Mouse (Mus musculus) C2C12 (cell line): ENCODE results near the gene Lrp6. TPM values are rescaled to one million over a fixed set of nuclear protein-coding genes. Genes with fewer than 3 reads are reported as not detected.

Source experiments
- H3K27me3 ChIP-seq: one replicate; pipeline ENCODE4 v1.6.1; 2011; ENCODE audit not compliant: control insufficient read depth, insufficient read depth, insufficient read length
- H3K36me3 ChIP-seq: one replicate; pipeline ENCODE4 v1.6.1; 2011; ENCODE audit not compliant: control insufficient read depth, insufficient read depth
- H3K4me3 ChIP-seq: one replicate; pipeline ENCODE4 v1.5.1; 2011; ENCODE audit warnings: mild to moderate bottlenecking, control low read depth; ENCODE audit not compliant: poor library complexity, insufficient read depth, severe bottlenecking
- H3K79me2 ChIP-seq: one replicate; pipeline ENCODE4 v1.6.1; 2011; ENCODE audit not compliant: control insufficient read depth, insufficient read depth
- H3K79me3 ChIP-seq: one replicate; pipeline ENCODE4 v1.6.1; 2011; ENCODE audit warnings: low read depth, control low read depth
- H3ac ChIP-seq: one replicate; pipeline ENCODE3; 2011; ENCODE audit warnings: low read depth; ENCODE audit not compliant: control insufficient read depth, insufficient read length
- CEBPB ChIP-seq: IDR thresholded peaks from one replicate; pipeline ENCODE4 v1.6.1; 2011; ENCODE audit warnings: low read depth, mild to moderate bottlenecking, control low read depth, moderate library complexity
- CTCF ChIP-seq: IDR thresholded peaks from one replicate; pipeline ENCODE4 v1.5.1; 2011; ENCODE audit not compliant: control insufficient read depth, insufficient read depth, insufficient read length
- FOSL1 ChIP-seq: IDR thresholded peaks from one replicate; pipeline ENCODE4 v1.8.0; 2011; ENCODE audit warnings: mild to moderate bottlenecking, low read length; ENCODE audit not compliant: poor library complexity, insufficient read depth, severe bottlenecking
- MAX ChIP-seq: IDR thresholded peaks from one replicate; pipeline ENCODE4 v1.6.1; 2011; ENCODE audit warnings: mild to moderate bottlenecking, control low read depth
- MYOD1 ChIP-seq: IDR thresholded peaks from one replicate; pipeline ENCODE4 v1.6.1; 2011; ENCODE audit warnings: low read depth; ENCODE audit not compliant: control insufficient read depth, insufficient read length
- MYOG ChIP-seq: IDR thresholded peaks from one replicate; pipeline ENCODE4 v1.6.1; 2011; ENCODE audit not compliant: control insufficient read depth, insufficient read length; ENCODE audit errors: extremely low read depth
- USF1 ChIP-seq: IDR thresholded peaks from one replicate; pipeline ENCODE4 v1.6.1; 2011; ENCODE audit warnings: low read depth, mild to moderate bottlenecking, control low read depth, moderate library complexity
- polyA plus RNA-seq: library from polyadenylated mRNA; unstranded; fragments of >200 nt; fragmentation: generic; extraction: Trizol; gene quantifications from one replicate; pipeline ENCODE4 v1.2.1, GENCODE M21; 2012; ENCODE audit warnings: missing spikeins

Gene Lrp6
- polyA plus RNA-seq, 1 experiment = 5.9 TPM

DNA sequence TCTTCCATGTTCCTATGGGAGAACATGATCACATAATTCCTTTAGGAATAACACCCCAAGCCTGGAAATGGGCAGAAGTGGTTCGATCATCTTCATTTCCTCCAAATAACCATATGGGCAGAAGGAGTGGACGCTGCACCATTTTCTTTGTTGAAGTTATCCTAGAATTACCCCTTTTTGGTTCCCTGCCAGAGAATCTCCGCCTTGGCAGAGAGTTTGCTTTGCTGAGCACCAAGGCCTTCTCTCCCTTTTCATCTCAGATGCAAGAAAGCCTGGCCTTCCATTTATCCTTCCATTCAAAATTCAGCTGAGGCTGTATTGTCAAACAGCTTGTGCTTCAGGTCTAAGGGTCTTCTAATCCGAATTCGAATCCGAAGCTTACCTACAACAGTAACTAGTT is 144.8 kb downstream of the Lrp6 start:
- Histone ChIP-seq H3K79me2 (no peaks in the 10 kb centered on the region), H3K27me3 (no peaks in the 10 kb centered on the region), H3K79me3 (no peaks in the 10 kb centered on the region), H3K4me3 (no peak overlapping the region), H3K36me3 (no peaks in the 10 kb centered on the region), H3ac (no peak overlapping the region)
- TF ChIP-seq USF1 = no peak
- TF ChIP-seq MAX = no peak
- TF ChIP-seq CTCF = no peak
- no peak for TF ChIP-seq MYOG
- TF ChIP-seq CEBPB = no peak
- no peak for TF ChIP-seq MYOD1
- TF ChIP-seq FOSL1 = no peak

DNA sequence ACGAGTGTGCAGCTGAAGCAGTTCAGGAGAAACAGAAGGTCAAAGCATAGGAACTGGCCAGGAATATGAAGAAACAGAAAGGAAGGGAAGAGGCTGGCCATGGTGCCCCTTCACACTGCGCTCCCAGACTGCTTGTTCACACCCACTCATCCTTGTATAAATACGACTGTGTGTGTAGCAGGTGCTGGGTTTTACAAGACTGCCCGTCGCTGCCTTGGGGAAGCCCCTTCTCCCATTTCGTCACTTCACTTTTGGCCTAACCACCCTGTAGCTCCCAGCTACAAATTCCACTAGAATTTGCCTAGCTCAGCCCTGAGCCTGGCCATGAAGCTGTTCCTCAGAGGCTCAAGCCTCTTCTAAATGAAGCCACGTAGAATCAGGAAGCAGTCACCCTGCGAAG is 146.4 kb downstream of the Lrp6 start:
- no peaks in the 10 kb centered on the region for H3K36me3 ChIP-seq
- no peaks in the 10 kb centered on the region for H3K79me3 ChIP-seq
- no peaks in the 10 kb centered on the region for H3K27me3 ChIP-seq
- H3K4me3 ChIP-seq = no peak overlapping the region
- no peaks in the 10 kb centered on the region for H3K79me2 ChIP-seq
- TF ChIP-seq USF1 (no peak), FOSL1 (no peak), MAX (no peak), MYOD1 (no peak), MYOG (no peak), CEBPB (no peak), CTCF (no peak)
- H3ac ChIP-seq = no peak overlapping the region

GRCm38 (mm10) chr6:134417886-134418285 is 148.9 kb downstream of the Lrp6 start:
- TF ChIP-seq MYOG = no peak
- TF ChIP-seq FOSL1 = no peak
- TF ChIP-seq CTCF = no peak
- TF ChIP-seq CEBPB = no peak
- TF ChIP-seq MAX = no peak
- no peak for TF ChIP-seq MYOD1
- no peak for TF ChIP-seq USF1
- Histone ChIP-seq H3K4me3 (no peak overlapping the region), H3K79me2 (no peaks in the 10 kb centered on the region), H3ac (no peak overlapping the region), H3K79me3 (no peaks in the 10 kb centered on the region), H3K27me3 (no peaks in the 10 kb centered on the region), H3K36me3 (no peaks in the 10 kb centered on the region)

GRCm38 (mm10) chr6:134416556-134417105 is 150.1 kb downstream of the Lrp6 start:
- Histone ChIP-seq H3K36me3 (no peaks in the 10 kb centered on the region), H3K4me3 (no peak overlapping the region), H3K79me2 (no peaks in the 10 kb centered on the region), H3ac (no peak overlapping the region), H3K79me3 (no peaks in the 10 kb centered on the region), H3K27me3 (no peaks in the 10 kb centered on the region)
- no peak for TF ChIP-seq MYOG
- TF ChIP-seq MAX = no peak
- no peak for TF ChIP-seq USF1

DNA sequence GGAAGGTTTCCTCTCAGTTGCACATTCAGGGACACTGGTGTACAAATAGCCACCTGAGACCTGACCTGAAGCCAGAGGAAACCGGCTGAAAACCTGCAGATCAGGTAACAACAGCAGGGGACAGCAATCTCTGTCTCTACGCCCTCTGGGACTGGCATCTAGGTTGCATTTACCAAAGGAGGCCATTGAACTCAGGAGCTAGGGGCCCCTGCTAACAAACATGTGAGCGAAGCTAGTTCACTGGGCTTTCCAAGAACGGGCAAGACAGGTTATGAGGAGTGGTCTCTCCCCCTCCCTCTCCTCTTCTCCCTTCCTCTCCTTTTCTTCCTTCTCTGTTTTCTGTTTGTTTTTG is 152.3 kb downstream of the Lrp6 start:
- Histone ChIP-seq H3K36me3 (no peaks in the 10 kb centered on the region), H3ac (no peak overlapping the region), H3K79me2 (no peaks in the 10 kb centered on the region), H3K79me3 (no peaks in the 10 kb centered on the region), H3K27me3 (no peaks in the 10 kb centered on the region), H3K4me3 (no peak overlapping the region)
- no peak for TF ChIP-seq CTCF
- TF ChIP-seq CEBPB = no peak
- no peak for TF ChIP-seq MYOG
- TF ChIP-seq MAX = no peak
- TF ChIP-seq FOSL1 = no peak
- TF ChIP-seq MYOD1 = no peak

DNA sequence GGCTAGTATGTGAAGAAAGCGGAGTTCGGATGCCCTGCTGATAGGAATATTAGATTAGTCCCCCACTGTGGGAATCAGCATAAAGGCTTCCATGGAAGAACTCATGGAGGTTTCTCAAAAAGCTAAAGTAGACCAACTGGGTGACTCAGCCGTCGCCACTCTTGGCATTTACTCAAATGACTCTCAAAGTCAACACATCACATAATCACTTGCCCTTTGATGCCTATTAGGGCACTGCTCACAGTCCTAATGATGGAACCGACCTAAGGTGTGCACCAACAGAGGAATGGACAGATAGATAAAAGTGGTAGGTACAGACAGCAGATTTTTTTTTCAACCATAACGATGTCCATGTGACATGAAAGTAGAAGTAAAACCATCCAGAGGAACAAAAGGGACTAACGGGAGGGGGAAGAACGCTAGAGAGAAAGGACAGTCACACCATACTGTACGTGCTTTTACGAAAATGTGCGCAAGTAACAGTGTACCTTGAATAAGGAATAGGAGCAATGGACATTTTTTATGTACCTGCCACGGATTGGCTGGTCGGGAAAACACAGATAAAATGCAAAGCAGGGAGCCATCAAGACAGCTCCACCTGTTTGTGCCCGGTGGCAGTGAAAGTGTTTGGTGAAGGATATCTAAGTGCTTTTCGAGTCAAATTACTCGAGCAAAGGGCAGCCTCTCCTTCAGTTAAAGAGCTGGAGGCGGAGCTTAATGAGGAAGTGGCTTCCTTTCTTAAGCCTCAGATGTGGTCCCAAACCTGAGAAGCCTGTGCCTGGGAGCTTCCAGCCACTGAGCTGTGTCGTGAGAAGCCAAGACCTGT is 152.8 kb downstream of the Lrp6 start:
- H3K79me2 ChIP-seq = no peaks in the 10 kb centered on the region
- H3K27me3 ChIP-seq = no peaks in the 10 kb centered on the region
- no peaks in the 10 kb centered on the region for H3K36me3 ChIP-seq
- H3K79me3 ChIP-seq = no peaks in the 10 kb centered on the region
- TF ChIP-seq USF1 = no peak
- no peak for TF ChIP-seq CTCF
- no peak for TF ChIP-seq FOSL1
- TF ChIP-seq MYOG = no peak
- no peak for TF ChIP-seq MYOD1
- no peak overlapping the region for H3ac ChIP-seq
- H3K4me3 ChIP-seq = no peak overlapping the region
